Mouse (Mus musculus) regulatory T cell (primary cell): ENCODE data around the gene Srsf11.

Experiments
- in situ Hi-C: fragments of 300-600 bp; cut with MboI, MseI; formaldehyde crosslinking; loops from one replicate; pipeline ENCODE4 v1.15.1; 2025; ENCODE audit warnings: high pct_unique_total_duplicates

Gene Srsf11

GRCm38 (mm10) chr3:157993322-157993721 is 43.1 kb downstream of the Srsf11 start:
- in situ Hi-C loops: no loop called here

- in situ Hi-C loops: no loop called here
Measured at GRCm38 (mm10) chr3:157979619-157980018, 56.8 kb downstream of the Srsf11 start.

GRCm38 (mm10) chr3:157973236-157973635 is 63.2 kb downstream of the Srsf11 start:
- in situ Hi-C loops: no loop called here

- in situ Hi-C loops: no loop called here
Measured at GRCm38 (mm10) chr3:157971151-157971550, 65.3 kb downstream of the Srsf11 start.
